Mouse (Mus musculus) MEL (cell line): ENCODE measurements at regions not wholly inside any gene's neighbourhood (a gene's known extent, or its start where the extent isn't known, plus 50 kb on each side); places are given as distances from the start of the nearest gene placed in this dataset.

ENCODE experiments used
- CHD1 ChIP-seq: IDR thresholded peaks from 2 replicates; pipeline ENCODE4 v1.6.1; 2012; ENCODE audit warnings: low read depth, mild to moderate bottlenecking, inconsistent platforms, low read length, improper control_type of control experiment
- JUND ChIP-seq: IDR thresholded peaks from 2 replicates; pipeline ENCODE4 v1.6.1; 2011; ENCODE audit warnings: low read depth, mild to moderate bottlenecking, improper control_type of control experiment, low read length
- MYC ChIP-seq: IDR thresholded peaks from 2 replicates; pipeline ENCODE4 v1.6.1; 2011; ENCODE audit warnings: low read depth, mild to moderate bottlenecking, low read length, improper control_type of control experiment, moderate library complexity

DNA sequence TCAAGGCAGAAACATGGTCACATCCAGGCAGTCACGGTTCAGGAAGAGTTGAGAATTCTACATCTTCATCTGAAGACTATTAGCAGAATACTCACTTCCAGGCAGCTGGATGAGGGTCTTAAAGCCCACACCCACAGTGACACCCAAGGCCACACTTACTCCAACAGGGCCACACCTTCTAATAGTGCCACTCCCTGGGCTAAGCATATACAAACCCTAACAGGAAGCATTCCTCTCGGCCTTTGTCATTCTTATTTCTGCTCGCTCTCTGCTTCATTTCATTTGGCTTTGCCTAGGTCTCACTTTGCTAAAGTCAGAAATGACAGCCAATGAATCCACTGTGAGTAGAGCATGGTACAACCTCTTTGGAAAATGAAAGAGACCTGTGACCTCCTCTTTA lies 100.4 kb upstream of the Zfp648 start:
- TF ChIP-seq MYC: no peak
- TF ChIP-seq JUND: no peak
- TF ChIP-seq CHD1: no peak
